Mouse (Mus musculus) mouse embryonic stem cell (cell line): ENCODE data around the gene Ube2o.
"Not testable (repeated sequence)": the region's sequence is repeated elsewhere in the genome, so short reads cannot be mapped to it uniquely, and the experiment has no call there.

Experiments
- in situ Hi-C, 2 experiments: fragments of 300-500 bp; cut with MboI; formaldehyde crosslinking; loops; 1 replicate in 1 of 2; 3 replicates in 1 of 2; pipeline ENCODE4 v1.14.3; 2019 to 2020; ENCODE audit warnings: low sequenced_read_pairs in 2 of 2, low pct_unique_long_range_greater_than_20kb in 1 of 2, mixed read lengths in 1 of 2; ENCODE audit not compliant: unreplicated experiment in 1 of 2

Gene Ube2o

GRCm38 (mm10) chr11:116499018-116499417 is 82.2 kb downstream of the Ube2o start:
- in situ Hi-C loops: no loop called here

GRCm38 (mm10) chr11:116498596-116498995 is 82.7 kb downstream of the Ube2o start:
- in situ Hi-C loops: no loop called here

DNA sequence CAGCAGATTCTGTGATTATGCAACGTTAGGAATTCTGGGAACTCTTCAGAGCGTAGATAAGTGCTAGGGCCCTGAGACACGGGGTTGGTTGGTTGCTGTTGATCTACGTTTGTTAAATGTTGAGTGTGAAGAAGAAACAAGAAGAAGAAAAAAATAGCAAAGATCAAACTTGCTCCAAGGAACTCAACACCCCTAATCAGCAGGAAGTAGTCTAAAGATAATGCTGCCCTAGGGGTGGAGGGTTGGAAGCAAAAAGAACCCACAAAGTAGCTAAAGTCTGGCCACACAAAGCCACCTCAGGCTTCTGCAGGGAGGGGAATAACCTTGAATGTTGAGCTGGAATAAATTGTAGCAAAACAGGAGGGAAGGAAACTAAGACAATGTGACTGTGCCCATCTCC is 83.9 kb downstream of the Ube2o start:
- in situ Hi-C loops: no loop called here

DNA sequence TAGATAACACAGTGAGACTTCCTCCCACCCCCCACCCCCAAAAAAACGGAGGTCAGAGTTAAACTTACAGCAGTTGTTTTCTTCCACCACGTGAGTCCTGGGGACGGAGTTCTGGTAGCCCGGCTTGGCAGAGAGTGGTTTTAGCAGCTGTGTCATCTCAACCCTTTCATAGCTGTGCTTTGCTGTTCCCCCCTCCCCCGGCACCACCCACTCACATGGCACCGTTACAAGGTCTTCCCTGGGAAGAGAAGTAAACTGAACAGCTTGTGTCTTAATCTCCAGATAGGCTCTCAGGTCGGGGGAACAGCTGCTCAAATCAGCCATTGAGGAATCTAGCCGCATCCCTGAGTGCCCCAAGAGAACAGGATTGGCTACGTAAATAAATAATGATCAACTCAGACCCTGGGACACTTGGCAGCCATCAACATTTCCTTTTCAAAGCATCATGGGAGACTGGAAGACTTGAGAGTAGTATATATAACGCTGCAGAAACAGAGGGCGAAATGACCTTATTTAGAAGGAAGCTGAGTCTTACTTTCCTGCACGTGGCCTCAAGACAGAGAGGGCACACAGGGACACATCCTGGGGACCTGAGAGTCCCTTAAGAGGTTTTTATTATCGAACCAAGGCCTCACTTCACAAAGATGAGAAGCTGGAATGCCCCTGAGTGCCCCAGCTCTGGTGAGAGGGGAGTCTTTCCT is 86.6 kb downstream of the Ube2o start:
- in situ Hi-C loops: no loop called here

DNA sequence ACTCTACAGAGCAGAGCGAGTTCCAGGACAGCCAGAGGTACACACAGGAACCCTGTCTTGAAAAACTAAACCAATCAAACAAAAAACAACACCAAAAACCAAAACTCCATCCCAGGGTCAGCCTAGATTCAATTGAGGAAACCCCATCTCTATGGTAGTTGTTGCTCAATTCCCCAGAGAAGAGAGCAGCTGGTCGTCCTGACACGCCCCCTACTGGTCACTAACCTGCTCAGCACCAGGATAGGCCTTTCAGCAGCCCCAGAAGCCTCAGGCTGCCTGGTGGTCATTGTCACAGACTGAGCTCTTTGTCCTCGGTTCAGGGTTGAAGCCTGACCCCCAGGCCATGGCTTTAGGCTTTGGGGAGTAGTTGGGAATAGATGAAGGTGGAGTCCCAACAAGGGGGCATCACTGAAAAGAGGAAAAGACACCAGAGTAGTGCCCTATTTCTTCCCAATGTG is 87.4 kb downstream of the Ube2o start, which contains the start of gene Prpsap1:
Prpsap1 (minus strand) TSS at position 408 of the 458 bp plus-strand sequence.
- in situ Hi-C loops: no loop called here

DNA sequence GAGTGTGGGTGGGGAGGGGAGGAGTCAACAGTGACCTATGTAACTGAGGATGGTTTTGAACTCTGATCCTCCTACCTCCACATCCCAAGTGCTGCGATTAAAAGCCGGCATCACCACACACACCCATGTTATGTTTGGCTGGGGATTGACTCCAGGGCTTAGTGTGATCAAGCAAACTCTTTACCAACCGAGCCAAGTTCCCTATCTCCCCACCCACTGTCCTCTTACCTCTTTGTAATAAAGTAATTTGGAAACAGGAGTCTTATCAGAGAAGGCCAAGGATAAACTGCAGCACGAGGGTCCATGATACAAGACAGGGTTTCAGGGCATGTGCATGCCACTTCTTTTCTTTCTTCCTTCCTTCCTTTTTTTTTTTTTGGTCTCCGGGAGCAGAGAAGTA is 88.1 kb downstream of the Ube2o start:
- in situ Hi-C loops: no loop called here

DNA sequence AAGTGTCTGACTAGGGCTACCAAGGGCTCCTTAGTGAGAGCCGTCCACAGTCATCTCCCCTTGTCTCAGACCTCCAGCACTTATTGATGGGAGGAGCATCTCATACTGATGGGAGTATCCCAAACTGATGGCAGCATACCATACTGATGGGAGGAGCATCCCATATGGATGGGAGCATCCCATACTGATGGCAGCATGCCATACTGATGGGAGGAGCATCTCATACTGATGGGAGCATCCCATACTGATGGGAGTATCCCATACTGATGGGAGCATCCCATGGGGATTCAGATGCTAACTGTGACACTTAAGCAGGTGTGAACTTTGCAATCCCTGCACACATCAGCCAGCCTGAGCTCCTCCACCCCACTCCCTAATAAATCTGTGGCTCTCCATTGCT is 88.7 kb downstream of the Ube2o start:
- in situ Hi-C loops: not testable (repeated sequence)

- in situ Hi-C loops: no loop called here
These were observed 89.9 kb downstream of the Ube2o start for GRCm38 (mm10) chr11:116491338-116491737.

DNA sequence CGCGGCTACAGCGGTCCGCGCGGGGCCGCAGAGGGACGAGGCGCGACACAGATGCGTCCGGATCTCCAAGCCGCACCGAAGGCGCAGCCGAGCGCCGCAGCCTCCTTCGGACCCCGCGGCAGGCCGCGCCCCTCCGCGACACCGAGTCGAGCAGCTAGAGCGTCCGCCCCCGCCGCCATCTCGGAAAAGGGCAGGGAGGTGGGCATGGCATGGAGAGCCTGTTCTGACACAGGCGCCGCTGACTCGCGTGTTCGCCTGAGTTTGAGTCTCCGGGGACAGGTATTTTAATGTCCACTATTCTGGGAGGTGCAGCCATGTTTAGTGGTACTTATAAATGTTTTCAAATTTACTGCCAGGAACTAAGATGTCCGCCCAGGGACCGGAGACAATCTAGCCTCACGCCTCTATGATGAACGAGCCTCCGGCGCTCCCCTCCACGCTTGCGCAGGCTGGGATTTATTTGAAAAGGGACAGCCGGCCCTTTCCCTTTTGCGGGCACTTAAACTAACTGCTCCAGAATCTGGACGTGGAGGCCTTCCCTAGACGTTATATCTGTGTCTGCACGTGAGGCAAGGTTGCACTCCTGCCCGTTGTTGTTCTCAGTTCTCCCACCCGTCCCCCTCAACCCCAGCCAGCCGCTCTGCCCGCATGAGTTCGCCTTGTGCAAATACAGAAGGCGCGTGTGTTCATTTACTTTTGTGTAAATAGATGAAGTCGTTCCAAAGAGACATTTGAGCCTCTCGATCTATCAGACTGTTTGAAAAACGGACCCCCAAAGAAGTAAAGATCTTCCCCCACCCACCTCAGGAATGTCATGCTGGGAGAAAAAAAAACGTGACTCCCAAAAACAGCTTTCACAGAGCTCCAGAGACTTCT is 90.8 kb downstream of the Ube2o start:
- in situ Hi-C loops: no loop called here

GRCm38 (mm10) chr11:116489771-116490231 is 91.4 kb downstream of the Ube2o start:
- in situ Hi-C loops: no loop called here

GRCm38 (mm10) chr11:116488693-116489375 is 92.4 kb downstream of the Ube2o start:
- in situ Hi-C loops: no loop called here

- in situ Hi-C loops: no loop called here
These were observed 93.0 kb downstream of the Ube2o start for GRCm38 (mm10) chr11:116488207-116488606.
